Mouse (Mus musculus): ENCODE measurements around the gene Pygm. TPM values are rescaled to one million over a fixed set of nuclear protein-coding genes. Genes with fewer than 3 reads are reported as not detected.

The Pygm gene
- polyA plus RNA-seq, 1 experiment from 2014 or later = 362 TPM

Small RNA genes lying within 50 kb of the gene (microRNA-seq; reads per million reads assigned to microRNA genes)
- 0.79 reads per million for gene Mir6989

Other genes with a start within 250 kb of the Pygm start
- gene Batf2, start 243.4 kb upstream of the Pygm start, polyA plus RNA-seq (2015; fragmentation: Nextera tagmentation; extraction: Ambion mirVana) = 0.11 TPM in 1 of 2 replicates, not detected in the other
- gene Arl2, start 242.9 kb upstream of the Pygm start, polyA plus RNA-seq (2015; fragmentation: Nextera tagmentation; extraction: Ambion mirVana) = 77.2 and 84.5 TPM in 2 replicates
- not detected in 2 replicates for gene Majin, start 200.0 kb upstream of the Pygm start, polyA plus RNA-seq (2015; fragmentation: Nextera tagmentation; extraction: Ambion mirVana)
- 0.25 TPM in 1 of 2 replicates, not detected in the other for gene Gpha2, start 158.0 kb upstream of the Pygm start, polyA plus RNA-seq (2015; fragmentation: Nextera tagmentation; extraction: Ambion mirVana)
- gene Ppp2r5b, start 148.5 kb upstream of the Pygm start, polyA plus RNA-seq (2015; fragmentation: Nextera tagmentation; extraction: Ambion mirVana) = 22.6 and 23.4 TPM in 2 replicates
- gene Atg2a, start 142.7 kb upstream of the Pygm start, polyA plus RNA-seq (2015; fragmentation: Nextera tagmentation; extraction: Ambion mirVana) = 8.0 and 8.9 TPM in 2 replicates
- 63.7 and 73.2 TPM in 2 replicates for gene Ehd1, start 107.7 kb upstream of the Pygm start, polyA plus RNA-seq (2015; fragmentation: Nextera tagmentation; extraction: Ambion mirVana)
- gene Cdc42bpg, start 77.9 kb upstream of the Pygm start, polyA plus RNA-seq (2015; fragmentation: Nextera tagmentation; extraction: Ambion mirVana) = 0.64 and 0.67 TPM in 2 replicates
- gene Men1, start 49.4 kb upstream of the Pygm start, polyA plus RNA-seq (2015; fragmentation: Nextera tagmentation; extraction: Ambion mirVana) = 45.8 and 47.8 TPM in 2 replicates
- gene Map4k2, start 43.3 kb upstream of the Pygm start, polyA plus RNA-seq (2015; fragmentation: Nextera tagmentation; extraction: Ambion mirVana) = 17.2 and 18.5 TPM in 2 replicates
- 80.2 and 86.7 TPM in 2 replicates for gene Sf1, start 20.7 kb upstream of the Pygm start, polyA plus RNA-seq (2015; fragmentation: Nextera tagmentation; extraction: Ambion mirVana)
- gene Rasgrp2, start 14.9 kb downstream of the Pygm start, polyA plus RNA-seq (2015; fragmentation: Nextera tagmentation; extraction: Ambion mirVana) = 68.8 and 69.8 TPM in 2 replicates
- gene Nrxn2, start 34.3 kb downstream of the Pygm start, polyA plus RNA-seq (2015; fragmentation: Nextera tagmentation; extraction: Ambion mirVana) = 0.37 and 0.77 TPM in 2 replicates
- not detected in 2 replicates for gene Slc22a12, start 158.6 kb downstream of the Pygm start, polyA plus RNA-seq (2015; fragmentation: Nextera tagmentation; extraction: Ambion mirVana)